Mouse (Mus musculus) heart, postnatal 25 days (tissue): ENCODE results near the gene Gimap4. TPM values are rescaled to one million over a fixed set of nuclear protein-coding genes. Genes with fewer than 3 reads are reported as not detected.

Experiments used
- DNase-seq: peaks from one replicate; pipeline ENCODE4 v3.0.0; 2022; ENCODE audit warnings: low spot score
- intact Hi-C: fragments of 180-260 bp; cut with DNase I; formaldehyde crosslinking; loops from one replicate; pipeline ENCODE4 v1.15.1; 2025
- total RNA-seq, 2 experiments: library from RNA; stranded (reverse); gene quantifications; 2 replicates each; pipeline ENCODE4 v1.2.3; 2021

Gene Gimap4
- total RNA-seq, 2 experiments from 2014 or later: 29.0 to 30.8 TPM

- DNase-seq: no peak
- intact Hi-C loops: loop anchor here (5.0 kb wide), 1 partner anchor 38 kb away; no protein-coding TSS in a partner anchor
Observed at GRCm38 (mm10) chr6:48740501-48741169, 56.3 kb downstream of the Gimap4 start.

GRCm38 (mm10) chr6:48741273-48741672 is 56.9 kb downstream of the Gimap4 start:
- DNase-seq: no peak
- intact Hi-C loops: loop anchor here (5.0 kb wide), 1 partner anchor 39 kb away; no protein-coding TSS in a partner anchor

Other genes starting within 250 kb of the Gimap4 start
- gene Zfp467, start 238.7 kb upstream of the Gimap4 start, total RNA-seq: 10 to 100 TPM; 11.7 to 12.4 TPM
- gene Sspo, start 236.3 kb upstream of the Gimap4 start, total RNA-seq: under 1 TPM; 0.14 to 0.55 TPM
- gene Atp6v0e2, start 146.9 kb upstream of the Gimap4 start, total RNA-seq: 10 to 100 TPM; 19.3 to 22.2 TPM
- 10 to 100 TPM; 15.5 to 16.5 TPM for gene Lrrc61, start 129.8 kb upstream of the Gimap4 start, total RNA-seq
- 10 to 100 TPM; 73.6 to 91.2 TPM for gene Rarres2, start 111.8 kb upstream of the Gimap4 start, total RNA-seq
- gene Gm45021, start 94.9 kb upstream of the Gimap4 start, total RNA-seq: not detected
- gene Repin1, start 90.7 kb upstream of the Gimap4 start, total RNA-seq: 10 to 100 TPM; 31.0 to 31.8 TPM
- 1 to 10 TPM; 1.0 to 2.2 TPM for gene Gm44965, start 90.6 kb upstream of the Gimap4 start, total RNA-seq
- 10 to 100 TPM; 10.9 to 11.2 TPM for gene Zfp775, start 82.5 kb upstream of the Gimap4 start, total RNA-seq
- under 1 TPM; 0.14 to 0.23 TPM for gene AI854703, start 57.8 kb upstream of the Gimap4 start, total RNA-seq
- gene Gimap8, start 37.3 kb upstream of the Gimap4 start, total RNA-seq: 1 to 10 TPM; 7.8 to 8.0 TPM
- gene Gimap9, start 8.4 kb upstream of the Gimap4 start, total RNA-seq: 1 to 10 TPM; 3.1 to 4.9 TPM
- gene Gimap6, start 23.7 kb downstream of the Gimap4 start, total RNA-seq: 10 to 100 TPM; 38.5 to 41.6 TPM
- 1 to 10 TPM; 1.8 to 5.3 TPM for gene Gm28053, start 34.1 kb downstream of the Gimap4 start, total RNA-seq
- gene Gimap7, start 34.1 kb downstream of the Gimap4 start, total RNA-seq: under 1 TPM in 1 of 2 experiments, not detected in 1; 0.39 TPM
- 1 to 10 TPM; 8.5 to 9.8 TPM for gene Gimap1, start 54.5 kb downstream of the Gimap4 start, total RNA-seq
- gene Gimap5, start 61.6 kb downstream of the Gimap4 start, total RNA-seq: 1 to 10 TPM; 6.1 to 6.8 TPM
- under 1 TPM; 0.50 to 0.88 TPM for gene Gimap3, start 86.3 kb downstream of the Gimap4 start, total RNA-seq
- 10 to 100 TPM; 16.6 to 20.0 TPM for gene Tmem176a, start 156.4 kb downstream of the Gimap4 start, total RNA-seq
- 10 to 100 TPM; 52.5 to 54.8 TPM for gene Tmem176b, start 156.9 kb downstream of the Gimap4 start, total RNA-seq
- not detected for gene Aoc1, start 188.3 kb downstream of the Gimap4 start, total RNA-seq
- gene 1600015I10Rik, start 245.3 kb downstream of the Gimap4 start, total RNA-seq: not detected